Mouse (Mus musculus) ES-E14 (cell line): ENCODE data around the gene Rffl. TPM values are rescaled to one million over a fixed set of nuclear protein-coding genes. Genes with fewer than 3 reads are reported as not detected.
"Not testable (repeated sequence)": the region's sequence is repeated elsewhere in the genome, so short reads cannot be mapped to it uniquely, and the experiment has no call there.

Experiments
- DNase-seq: peaks from one replicate; pipeline ENCODE4 v3.0.0-alpha.2; 2013; ENCODE audit warnings: low read depth, low spot score
- H3K27ac ChIP-seq: 2 replicates; pipeline ENCODE4 v1.5.1; 2012; ENCODE audit warnings: low read depth, mild to moderate bottlenecking, low read length, moderate library complexity, mixed read lengths; ENCODE audit not compliant: poor library complexity, insufficient read depth, severe bottlenecking
- H3K36me3 ChIP-seq: 2 replicates; pipeline ENCODE4 v1.6.1; 2012; ENCODE audit warnings: mild to moderate bottlenecking, low read length, moderate library complexity, mixed read lengths; ENCODE audit not compliant: control insufficient read depth, poor library complexity, insufficient read depth, severe bottlenecking
- H3K4me1 ChIP-seq, 2 experiments: fragments of 150-350 bp in 1 of 2; sonication (generic) in 1 of 2; 2 replicates each; pipeline ENCODE4 v1.6.1; 2012; ENCODE audit warnings: low read length in 2 of 2, mild to moderate bottlenecking in 1 of 2, mixed read lengths in 1 of 2; ENCODE audit not compliant: control insufficient read depth in 2 of 2, insufficient read depth in 2 of 2, poor library complexity in 1 of 2
- H3K4me3 ChIP-seq, 2 experiments: fragments of 150-350 bp in 1 of 2; sonication (generic) in 1 of 2; 2 replicates each; pipeline ENCODE4 v1.5.1; 2012; ENCODE audit warnings: low read length in 2 of 2, low read depth in 1 of 2, mild to moderate bottlenecking in 1 of 2, mixed read lengths in 1 of 2; ENCODE audit not compliant: insufficient read depth in 1 of 2, poor library complexity in 1 of 2, severe bottlenecking in 1 of 2
- H3K9ac ChIP-seq: 2 replicates; pipeline ENCODE4 v1.6.1; 2012; ENCODE audit warnings: low read depth, mild to moderate bottlenecking, low read length, mixed read lengths; ENCODE audit not compliant: poor library complexity, insufficient read depth, severe bottlenecking
- H3K9me3 ChIP-seq: fragments of 150-350 bp; sonication (generic); 2 replicates; pipeline ENCODE4 v1.6.1; 2012; ENCODE audit warnings: low read depth, mild to moderate bottlenecking, low read length; ENCODE audit not compliant: control insufficient read depth, insufficient read depth
- CHD2 ChIP-seq: IDR thresholded peaks from 2 replicates; pipeline ENCODE4 v1.6.1; 2014; ENCODE audit warnings: mild to moderate bottlenecking, low read depth, low read length, inconsistent platforms
- HCFC1 ChIP-seq: IDR thresholded peaks from 2 replicates; pipeline ENCODE4 v1.6.1; 2012; ENCODE audit warnings: low read length, inconsistent platforms, borderline replicate concordance; ENCODE audit not compliant: insufficient read depth
- MAFK ChIP-seq: IDR thresholded peaks from 2 replicates; pipeline ENCODE4 v1.6.1; 2014; ENCODE audit warnings: mild to moderate bottlenecking, low read depth, low read length, inconsistent platforms; ENCODE audit not compliant: insufficient read depth
- ZC3H11A ChIP-seq: IDR thresholded peaks from 2 replicates; pipeline ENCODE4 v1.6.1; 2012; ENCODE audit warnings: low read depth, mild to moderate bottlenecking, inconsistent platforms, low read length, borderline replicate concordance
- ZNF384 ChIP-seq: IDR thresholded peaks from 2 replicates; pipeline ENCODE4 v1.6.1; 2012; ENCODE audit warnings: low read depth, low read length, inconsistent platforms
- in situ Hi-C, 2 experiments: fragments of 600-800 bp; cut with MboI; formaldehyde crosslinking; loops; one replicate each; pipeline ENCODE4 v1.15.1; 2025; ENCODE audit warnings: low sequenced_read_pairs in 2 of 2, inconsistent platforms in 1 of 2; ENCODE audit not compliant: unreplicated experiment in 2 of 2
- total RNA-seq: library from RNA; depleted of rRNA; stranded (reverse); fragments of 300-350 nt; gene quantifications from 2 replicates; pipeline ENCODE4 v1.2.3, GENCODE M21; 2012

Gene Rffl
- total RNA-seq, 1 experiment, result 6.5 TPM

- H3K9me3 ChIP-seq, result no peaks in the 10 kb centered on the region
- no peaks in the 10 kb centered on the region; the same call in 1 of the 2 replicates for H3K36me3 ChIP-seq
- H3K27ac ChIP-seq, result no peak overlapping the region
- no peak overlapping the region for H3K9ac ChIP-seq
- in situ Hi-C loops, result no loop called here
- H3K4me1 ChIP-seq, result peaks cover 0 to 16% of the 10 kb centered on the region in 2 experiments; a peak in 2 of 4 replicates
- H3K4me3 ChIP-seq, result no peak overlapping the region
- DNase-seq, result no peak
- TF ChIP-seq ZNF384 (no peak), CHD2 (no peak), MAFK (no peak), ZC3H11A (no peak), HCFC1 (no peak)
Observed at GRCm38 (mm10) chr11:82833929-82834328, 37.1 kb downstream of the Rffl start.

GRCm38 (mm10) chr11:82832402-82832801, 38.6 kb downstream of the Rffl start:
- in situ Hi-C loops, H3K27ac ChIP-seq, H3K9me3 ChIP-seq, DNase-seq, H3K4me3 ChIP-seq, H3K36me3 ChIP-seq, H3K9ac ChIP-seq: not testable (repeated sequence)
- H3K4me1 ChIP-seq, result peaks cover 0 to 19% of the 10 kb centered on the region in 2 experiments; a peak in 2 of 4 replicates

- Histone ChIP-seq H3K9ac (no peak overlapping the region), H3K36me3 (no peaks in the 10 kb centered on the region; the same call in 1 of the 2 replicates), H3K4me3 (no peak overlapping the region), H3K4me1 (peaks cover 2 to 21% of the 10 kb centered on the region in 2 experiments; a peak in 2 of 4 replicates), H3K9me3 (no peaks in the 10 kb centered on the region), H3K27ac (no peak overlapping the region)
- in situ Hi-C loops, result no loop called here
- DNase-seq, result no peak
- TF ChIP-seq CHD2 (no peak), ZNF384 (no peak), MAFK (no peak), ZC3H11A (no peak), HCFC1 (no peak)
Observed at GRCm38 (mm10) chr11:82831008-82831893, 39.8 kb downstream of the Rffl start.

- Histone ChIP-seq H3K4me3 (no peak overlapping the region; a peak in 1 of 4 replicates), H3K27ac (peak overlapping the region; percentile 66), H3K36me3 (no peaks in the 10 kb centered on the region), H3K9ac (peak overlapping the region; percentile 38; the same call in 1 of the 2 replicates), H3K9me3 (no peaks in the 10 kb centered on the region), H3K4me1 (peaks cover 2 to 20% of the 10 kb centered on the region in 2 experiments; a peak in 3 of 4 replicates)
- no peak for DNase-seq
- in situ Hi-C loops, result no loop called here
- TF ChIP-seq MAFK (no peak), ZC3H11A (no peak), ZNF384 (no peak), HCFC1 (no peak), CHD2 (no peak)
Observed at GRCm38 (mm10) chr11:82826818-82827217, 44.2 kb downstream of the Rffl start.
